Comparison of ENCODE assay signal across 12 mouse cellular contexts in genomic region chr13:43250653-43251052, GRCm38 (mm10). TPM values are rescaled to one million over a fixed set of nuclear protein-coding genes. Genes with fewer than 3 reads are reported as not detected.
DNase-seq lines count a peak whose midpoint lies in the region; ATAC-seq and TF ChIP-seq lines count a peak whose summit lies in the region.
"Had no signal": no experiment of that assay in that cellular context is flagged by ENCODE, and none has a peak within 500 bp of the region (broad histone marks: within the 10 kb centered on the region; RNA-seq: fewer than 3 reads in every experiment).

No protein-coding gene starts in this region.

- peak overlapping the region; percentile 81 for H3K27ac ChIP-seq in left cerebral cortex, adult 2 months
- H3K27ac ChIP-seq: embryonic facial prominence, embryonic 13.5 days; heart, embryonic 13.5 days; limb, embryonic 12.5 days had no signal

- ATAC-seq in hematopoietic stem cell, adult 5-6 weeks (replicated peaks in 1 of 2; ENCODE audit: insufficient read depth in 1 of 2, low FRiP score in 2 of 2, low TSS enrichment in 1 of 2, low read depth in 1 of 2, poor library complexity in 2 of 2, severe bottlenecking in 2 of 2) = peak; percentile 93
- ATAC-seq in megakaryocyte, adult 5-6 weeks (ENCODE audit: poor library complexity, severe bottlenecking) = peak; percentile 93

- no peak for TF ChIP-seq CTCF in left cerebral cortex, adult 2 months (IDR thresholded peaks at IDR 0.05)

- H3K4me3 ChIP-seq in left cerebral cortex, adult 2 months = no peak overlapping the region
- H3K4me3 ChIP-seq: embryonic facial prominence, embryonic 13.5 days; heart, embryonic 13.5 days; limb, embryonic 12.5 days had no signal

- intact Hi-C loops in left cerebral cortex, adult 2 months (cut with DNase I) = no loop called here
- intact Hi-C loops in left cerebral cortex, postnatal 4 days (cut with DNase I) = no loop called here

- no peak for DNase-seq in left cerebral cortex, adult 2 months (ENCODE audit: extremely low spot score in 1 of 2, low spot score in 2 of 2)
- no peak for DNase-seq in left cerebral cortex, postnatal 4 days
- DNase-seq in thymus, postnatal 14 days = peak; percentile 62
- no peak for DNase-seq in embryo, embryonic 11 days
- DNase-seq in neural tube, embryonic 10.5 days (ENCODE audit: extremely low spot score, low spot score) = no peak
- no peak for DNase-seq in kidney, postnatal 25 days
- DNase-seq: right cerebral cortex, postnatal 25 days had no signal

RNA-seq across cellular contexts. Expression of gene Gfod1, which starts 53.3 kb away (rescaled TPM):
- 100 to 1,000 TPM; 118 to 134 TPM for total RNA-seq in left cerebral cortex, adult 2 months (2021)
- 10 to 100 TPM; 29.8 to 31.3 TPM for total RNA-seq in left cerebral cortex, postnatal 4 days (2021)
- 8.6 and 10.1 TPM in 2 replicates for total RNA-seq in hematopoietic stem cell, adult 5-6 weeks (2017)
- 10.8 and 16.8 TPM in 2 replicates for total RNA-seq in megakaryocyte, adult 5-6 weeks (2015)
- total RNA-seq in megakaryocyte, adult 5-6 weeks (2017) = 4.9 and 7.2 TPM in 2 replicates
